Mouse (Mus musculus) intestine, embryonic 16.5 days (tissue): ENCODE data around the gene Uncx. TPM values are rescaled to one million over a fixed set of nuclear protein-coding genes. Genes with fewer than 3 reads are reported as not detected.

ENCODE experiments used
- ATAC-seq: fragments of 200-750 bp; cut with Nextera tagmentation; 2 replicates; pipeline ENCODE4 v1.8.0; 2017; ENCODE audit warnings: moderate TSS enrichment, moderate library complexity
- H3K27ac ChIP-seq: fragments of 300-500 bp; sonication (generic); 2 replicates; pipeline ENCODE4 v1.5.1; 2014; ENCODE audit warnings: mild to moderate bottlenecking, low read length
- H3K27me3 ChIP-seq: fragments of 300-500 bp; sonication (generic); replicated peaks from 2 replicates; pipeline ENCODE4 v1.6.1; 2014; ENCODE audit warnings: low read length, control low read depth, mixed read lengths; ENCODE audit not compliant: control insufficient read depth, insufficient read depth
- H3K36me3 ChIP-seq: fragments of 300-500 bp; sonication (generic); 2 replicates; pipeline ENCODE4 v1.6.1; 2014; ENCODE audit warnings: low read length, control low read depth; ENCODE audit not compliant: control insufficient read depth, insufficient read depth
- H3K4me1 ChIP-seq: fragments of 300-500 bp; sonication (generic); 2 replicates; pipeline ENCODE4 v1.6.1; 2014; ENCODE audit warnings: low read length, control low read depth, mixed read lengths; ENCODE audit not compliant: control insufficient read depth, insufficient read depth
- H3K4me2 ChIP-seq: fragments of 300-500 bp; sonication (generic); 2 replicates; pipeline ENCODE4 v1.6.1; 2014; ENCODE audit warnings: low read depth, low read length, control low read depth
- H3K4me3 ChIP-seq: fragments of 300-500 bp; sonication (generic); 2 replicates; pipeline ENCODE4 v1.5.1; 2014; ENCODE audit warnings: mild to moderate bottlenecking, low read length
- H3K9ac ChIP-seq: fragments of 300-500 bp; sonication (generic); 2 replicates; pipeline ENCODE4 v1.6.1; 2014; ENCODE audit warnings: low read depth, low read length
- H3K9me3 ChIP-seq: fragments of 300-500 bp; sonication (generic); 2 replicates; pipeline ENCODE4 v1.6.1; 2016; ENCODE audit warnings: low read length, control low read depth; ENCODE audit not compliant: control insufficient read depth
- WGBS: fragments of 180-500 bp; shearing (Covaris S2); extraction: QIAGEN DNeasy Blood & Tissue Kit; methylation state at CpG from one replicate; pipeline ENCODE4 v1.1.7; 2014; 5-methylcytosine and 5-hydroxymethylcytosine counted together
- polyA plus RNA-seq: library from polyadenylated mRNA; unstranded; fragments of >200 nt; fragmentation: Nextera tagmentation; extraction: Ambion mirVana; gene quantifications from 2 replicates; pipeline ENCODE4 v1.2.1, GENCODE M21; 2015

The Uncx gene
- polyA plus RNA-seq, 1 experiment from 2014 or later: not detected

DNA sequence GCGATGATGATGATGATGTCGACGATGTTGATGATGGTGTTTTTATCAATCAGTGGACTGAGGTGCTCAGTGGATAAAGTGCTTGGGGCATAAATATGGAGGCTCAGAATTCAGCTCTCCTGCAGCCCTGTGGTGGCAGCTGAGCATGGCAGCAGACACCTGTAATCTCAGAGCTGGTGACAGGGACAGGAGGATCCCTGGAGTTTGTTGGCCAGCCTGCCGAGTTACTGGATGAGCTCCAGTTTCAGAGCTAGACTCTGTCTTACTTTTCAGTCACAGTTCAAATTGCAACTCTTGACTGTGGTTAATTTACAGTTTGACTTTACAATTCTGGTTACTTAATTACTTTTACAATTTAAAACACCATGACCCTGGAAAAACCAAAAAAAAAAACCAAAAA is 31.1 kb upstream of the Uncx start:
- 90% methylated on average over 4 of the region's 4 CpGs for WGBS
- H3K4me3 ChIP-seq: no peak overlapping the region

DNA sequence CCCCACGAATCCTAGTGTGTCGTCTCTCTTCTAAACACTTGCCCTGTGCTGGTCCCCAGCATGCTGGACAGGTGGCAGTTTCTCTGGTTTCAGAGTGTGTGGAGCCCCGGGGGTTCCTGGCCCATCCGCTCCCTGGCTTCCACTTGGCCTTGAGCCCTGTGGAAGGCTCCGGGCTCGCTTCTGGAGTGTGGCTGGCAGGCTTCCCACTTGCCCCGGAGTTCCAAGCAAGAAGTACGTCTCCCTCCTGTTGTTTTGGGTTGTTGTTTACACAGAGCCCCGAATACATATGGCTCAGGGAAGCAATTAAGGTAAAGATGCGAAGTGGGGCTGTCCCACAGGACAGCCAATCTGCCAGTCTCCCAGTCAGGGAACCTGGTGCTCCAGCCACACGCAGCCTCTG is 27.0 kb upstream of the Uncx start:
- H3K4me3 ChIP-seq: no peak overlapping the region
- H3K9me3 ChIP-seq: no peaks in the 10 kb centered on the region
- H3K27ac ChIP-seq: no peak overlapping the region
- H3K36me3 ChIP-seq: no peaks in the 10 kb centered on the region
- 27% methylated on average over 11 of the region's 11 CpGs for WGBS
- H3K4me1 ChIP-seq: no peaks in the 10 kb centered on the region
- H3K27me3 ChIP-seq: no peaks in the 10 kb centered on the region
- no peak overlapping the region for H3K4me2 ChIP-seq
- H3K9ac ChIP-seq: no peak overlapping the region
- no peak for ATAC-seq

More for the DNA sequence above, 31.1 kb upstream of the Uncx start:
- no peak overlapping the region for H3K4me2 ChIP-seq
- ATAC-seq: no peak
- no peaks in the 10 kb centered on the region for H3K36me3 ChIP-seq
- H3K27me3 ChIP-seq: peaks cover 10% of the 10 kb centered on the region; the same call in 1 of the 2 replicates
- no peak overlapping the region for H3K9ac ChIP-seq
- no peaks in the 10 kb centered on the region for H3K4me1 ChIP-seq
- no peaks in the 10 kb centered on the region for H3K9me3 ChIP-seq
- no peak overlapping the region for H3K27ac ChIP-seq

DNA sequence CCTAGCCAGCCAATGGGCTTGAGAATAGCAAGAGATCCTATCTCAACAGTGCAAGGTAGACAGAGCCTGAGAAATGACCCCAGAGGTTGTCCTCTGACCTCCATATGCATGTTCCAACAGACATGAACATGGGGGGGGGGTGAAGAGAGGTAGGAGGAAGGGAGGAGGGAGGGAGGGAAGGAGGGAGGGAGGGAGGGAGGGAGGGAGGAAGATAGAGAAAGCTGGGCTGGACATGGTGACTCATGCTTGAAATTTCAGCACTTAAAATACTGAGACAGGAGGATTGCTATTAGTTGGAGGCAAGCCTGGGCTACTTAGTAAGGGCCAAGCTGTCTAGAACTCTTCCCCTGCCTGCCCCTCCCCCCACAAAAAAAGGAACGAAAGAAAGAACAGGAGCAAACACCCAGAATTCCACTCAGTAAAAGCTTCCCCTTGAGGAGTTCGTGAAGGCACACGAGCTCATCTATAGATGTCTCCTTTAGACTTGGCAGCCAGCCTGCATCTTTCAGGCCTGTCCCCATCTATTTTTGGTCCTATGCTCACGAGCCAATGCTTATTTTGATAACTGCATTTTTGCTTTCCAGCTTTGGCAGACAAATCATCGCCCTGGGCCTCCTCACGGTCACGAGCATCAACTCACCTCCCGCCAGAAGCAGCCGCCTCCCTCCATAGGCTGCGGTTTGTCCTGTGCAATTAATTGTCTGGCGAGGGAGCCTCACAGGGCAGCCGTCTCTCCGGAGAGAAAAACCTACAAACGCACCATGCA is 23.0 kb upstream of the Uncx start:
- Histone ChIP-seq H3K27me3 (no peaks in the 10 kb centered on the region), H3K27ac (no peak overlapping the region), H3K36me3 (no peaks in the 10 kb centered on the region), H3K4me3 (no peak overlapping the region), H3K9ac (no peak overlapping the region), H3K4me1 (no peaks in the 10 kb centered on the region), H3K4me2 (no peak overlapping the region), H3K9me3 (no peaks in the 10 kb centered on the region)
- WGBS: 39% methylated on average over 14 of the region's 14 CpGs
- ATAC-seq: no peak

- no peak overlapping the region for H3K4me3 ChIP-seq
- H3K9ac ChIP-seq: no peak overlapping the region
- no peaks in the 10 kb centered on the region for H3K4me1 ChIP-seq
- H3K27ac ChIP-seq: no peak overlapping the region
- WGBS: 75% methylated on average over 10 of the region's 10 CpGs
- H3K36me3 ChIP-seq: no peaks in the 10 kb centered on the region
- H3K4me2 ChIP-seq: no peak overlapping the region
- 0 out of 2 replicates have a peak, but pooled peaks cover 5% of the 10 kb centered on the region for H3K27me3 ChIP-seq
- ATAC-seq: no peak
- no peaks in the 10 kb centered on the region for H3K9me3 ChIP-seq
Observed at GRCm38 (mm10) chr5:139521987-139522386, 21.3 kb upstream of the Uncx start.

DNA sequence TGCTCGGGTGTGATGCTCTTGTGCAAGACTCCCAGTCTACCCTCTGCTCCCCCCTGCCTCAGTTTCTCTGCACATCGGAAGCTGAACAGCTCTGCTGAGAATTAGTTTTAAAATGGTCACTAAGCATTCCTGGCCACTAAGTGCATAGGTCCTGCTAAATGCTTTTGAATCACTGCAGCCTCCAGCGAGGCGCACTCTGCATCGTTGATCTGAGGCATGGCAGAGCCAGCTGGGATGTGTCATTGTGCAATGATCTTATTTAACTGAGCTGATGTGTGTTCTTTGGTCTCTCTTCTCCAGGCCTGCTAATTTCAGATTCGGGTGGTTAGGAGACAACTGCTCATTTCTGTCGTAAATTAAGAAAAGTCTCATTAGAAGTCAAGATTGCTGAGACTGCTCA is 14.4 kb upstream of the Uncx start:
- peaks cover 31% of the 10 kb centered on the region for H3K27me3 ChIP-seq
- no peak for ATAC-seq
- no peak overlapping the region for H3K27ac ChIP-seq
- no peaks in the 10 kb centered on the region for H3K9me3 ChIP-seq
- H3K9ac ChIP-seq: no peak overlapping the region
- WGBS: 51% methylated on average over 7 of the region's 7 CpGs
- H3K4me3 ChIP-seq: no peak overlapping the region
- no peak overlapping the region for H3K4me2 ChIP-seq
- no peaks in the 10 kb centered on the region for H3K4me1 ChIP-seq
- H3K36me3 ChIP-seq: no peaks in the 10 kb centered on the region

DNA sequence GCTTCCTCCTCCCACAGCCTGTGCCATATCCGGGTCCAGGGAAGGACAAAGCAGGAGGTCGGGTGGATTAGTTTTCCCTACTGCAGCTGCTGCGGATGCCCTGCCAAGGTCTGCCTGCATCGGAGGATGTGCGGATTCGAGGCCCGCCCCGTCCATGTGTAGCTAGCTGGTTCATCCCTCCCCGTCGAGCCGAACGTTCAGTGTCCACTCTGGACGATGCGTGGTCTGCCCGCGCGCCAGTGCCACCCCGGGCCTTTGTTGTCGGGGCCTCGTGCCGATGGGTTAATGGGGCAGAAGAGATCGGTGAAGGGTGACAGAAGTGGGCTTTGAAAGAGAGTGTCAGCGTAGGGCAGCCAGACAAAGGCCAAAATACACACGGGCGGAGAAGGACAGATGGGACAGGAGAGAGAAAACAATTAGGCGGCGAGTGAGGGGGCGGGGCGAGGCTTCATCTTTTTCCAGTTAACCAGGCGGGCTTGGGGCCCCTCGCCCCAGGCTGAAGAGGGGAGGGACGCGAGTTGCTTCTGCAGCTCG is 7.8 kb upstream of the Uncx start:
- Histone ChIP-seq H3K4me3 (no peak overlapping the region), H3K27ac (no peak overlapping the region), H3K4me1 (peaks cover 1% of the 10 kb centered on the region; the same call in 1 of the 2 replicates), H3K36me3 (no peaks in the 10 kb centered on the region), H3K9me3 (no peaks in the 10 kb centered on the region), H3K9ac (no peak overlapping the region), H3K27me3 (peaks cover 68% of the 10 kb centered on the region), H3K4me2 (no peak overlapping the region)
- ATAC-seq: no peak
- WGBS: under 1% methylated on average over 34 of the region's 34 CpGs

- Histone ChIP-seq H3K4me3 (no peak overlapping the region), H3K4me1 (peaks cover 3% of the 10 kb centered on the region; the same call in 1 of the 2 replicates), H3K27ac (no peak overlapping the region), H3K36me3 (no peaks in the 10 kb centered on the region), H3K9ac (no peak overlapping the region), H3K27me3 (peaks cover 74% of the 10 kb centered on the region), H3K9me3 (no peaks in the 10 kb centered on the region), H3K4me2 (no peak overlapping the region)
- ATAC-seq: peak; percentile 60
- 3% methylated on average over 26 of the region's 26 CpGs for WGBS
Observed at GRCm38 (mm10) chr5:139536211-139536910, 6.9 kb upstream of the Uncx start.

DNA sequence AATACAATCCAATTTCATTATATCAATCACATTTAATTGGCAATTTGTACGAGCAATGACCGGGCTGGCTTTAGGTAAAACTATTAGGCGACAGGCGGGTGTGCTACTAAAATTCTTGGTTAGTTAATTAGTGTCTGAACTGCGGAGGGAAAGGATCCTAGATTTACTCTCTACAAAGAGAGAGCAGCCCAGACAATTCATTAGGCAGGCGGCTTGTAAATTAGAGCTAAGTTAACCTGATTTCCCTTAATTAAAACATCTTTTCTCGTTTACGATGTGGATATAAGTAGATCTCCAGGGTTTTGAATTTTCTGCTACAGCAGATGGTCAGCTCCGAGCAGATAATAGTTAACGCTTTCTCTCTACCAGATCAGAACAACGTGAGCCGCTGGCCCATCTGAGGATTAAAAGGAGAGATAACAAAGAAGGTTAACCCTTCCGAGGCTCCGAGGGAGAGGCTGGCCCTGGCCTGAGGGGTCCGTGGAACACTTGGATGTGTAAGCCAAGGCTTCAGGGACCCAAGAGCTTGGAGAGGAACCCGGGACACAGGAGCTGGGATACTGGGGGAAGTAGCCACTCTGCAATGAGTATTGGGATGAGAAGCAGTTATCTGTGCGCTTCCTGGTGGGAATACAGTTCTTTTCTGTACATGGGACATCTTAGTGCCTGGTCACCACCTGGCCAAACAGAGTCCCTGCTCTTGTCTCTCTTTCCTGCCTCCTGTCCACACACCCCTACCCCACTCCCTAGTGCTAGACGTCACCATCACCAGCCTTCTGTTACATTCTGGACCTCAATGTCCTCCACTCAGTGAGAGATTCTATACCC is 6.2 kb upstream of the Uncx start:
- H3K4me1 ChIP-seq: peaks cover 3% of the 10 kb centered on the region; the same call in 1 of the 2 replicates
- ATAC-seq: no peak
- WGBS: 9% methylated on average over 18 of the region's 18 CpGs
- H3K4me3 ChIP-seq: no peak overlapping the region
- H3K27ac ChIP-seq: no peak overlapping the region
- H3K4me2 ChIP-seq: no peak overlapping the region
- no peaks in the 10 kb centered on the region for H3K9me3 ChIP-seq
- no peak overlapping the region for H3K9ac ChIP-seq
- no peaks in the 10 kb centered on the region for H3K36me3 ChIP-seq
- H3K27me3 ChIP-seq: peaks cover 80% of the 10 kb centered on the region

GRCm38 (mm10) chr5:139537739-139538135 is 5.6 kb upstream of the Uncx start:
- 5% methylated on average over 3 of the region's 3 CpGs for WGBS
- H3K27ac ChIP-seq: no peak overlapping the region
- no peak overlapping the region for H3K4me3 ChIP-seq
- no peaks in the 10 kb centered on the region for H3K36me3 ChIP-seq
- no peak overlapping the region for H3K4me2 ChIP-seq
- H3K27me3 ChIP-seq: peaks cover 81% of the 10 kb centered on the region
- ATAC-seq: no peak
- H3K4me1 ChIP-seq: peaks cover 3% of the 10 kb centered on the region; the same call in 1 of the 2 replicates
- H3K9me3 ChIP-seq: no peaks in the 10 kb centered on the region
- no peak overlapping the region for H3K9ac ChIP-seq
